9 mouse cellular contexts compared by ENCODE assay signal in the genomic region with DNA sequence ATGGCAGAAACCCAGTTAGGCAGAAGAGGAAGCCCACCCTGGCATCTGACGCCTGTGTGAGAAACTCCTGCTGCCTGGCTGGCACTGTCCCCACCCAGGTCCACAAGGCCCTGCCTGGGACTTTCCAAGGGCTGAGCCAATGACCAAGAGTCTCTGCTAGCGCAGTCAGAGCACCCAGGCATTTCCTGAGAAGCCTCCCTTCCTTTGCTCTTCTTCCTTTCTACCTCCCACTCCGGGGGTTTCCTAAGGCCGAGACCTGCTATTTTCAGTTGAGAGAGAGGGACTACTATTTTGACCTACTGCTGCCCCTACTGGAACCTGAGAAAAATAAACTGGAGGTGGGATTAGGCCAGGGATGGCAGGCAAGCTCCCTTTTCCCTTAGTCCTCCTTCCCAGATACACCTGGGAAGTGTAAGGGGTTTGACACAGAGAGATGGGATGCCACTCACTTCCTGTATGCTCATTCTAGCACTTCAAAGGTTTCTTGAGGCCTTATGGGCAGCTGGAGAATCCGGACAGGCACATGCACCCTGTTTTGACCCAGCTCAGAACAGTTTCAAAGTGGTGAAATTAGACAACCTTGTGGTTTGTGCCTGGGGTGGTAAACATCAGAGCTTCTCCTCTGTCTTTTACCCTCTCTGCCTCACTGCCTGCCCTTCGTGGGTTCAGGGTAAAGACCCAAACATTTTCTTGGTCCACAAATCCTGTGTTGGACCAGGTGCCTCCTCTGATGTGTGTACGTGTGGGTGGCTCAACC. TPM values are rescaled to one million over a fixed set of nuclear protein-coding genes. Genes with fewer than 3 reads are reported as not detected.
A peak's percentile ranks its signal among the peaks of the same experiment; 100 is the strongest.
DNase-seq lines count a peak whose midpoint lies in the region; ATAC-seq lines count a peak whose summit lies in the region.
"Had no signal": no experiment of that assay in that cellular context is flagged by ENCODE, and none has a peak within 500 bp of the region (broad histone marks: within the 10 kb centered on the region; RNA-seq: fewer than 3 reads in every experiment).

No protein-coding gene starts in this region.

- no peaks in the 10 kb centered on the region for H3K27me3 ChIP-seq in hindbrain, embryonic 10.5 days (ENCODE audit: insufficient read depth, poor library complexity, severe bottlenecking)
- no peaks in the 10 kb centered on the region for H3K27me3 ChIP-seq in hindbrain, embryonic 13.5 days
- H3K27me3 ChIP-seq in lung, embryonic 16.5 days (ENCODE audit: control insufficient read depth, insufficient read depth, low read depth, low read length) = no peaks in the 10 kb centered on the region

- WGBS in hindbrain, embryonic 10.5 days = 33% methylated on average over 7 of the region's 7 CpGs
- 37% methylated on average over 7 of the region's 7 CpGs for WGBS in hindbrain, embryonic 13.5 days
- 28% methylated on average over 7 of the region's 7 CpGs for WGBS in lung, embryonic 16.5 days

- H3K4me1 ChIP-seq in hindbrain, embryonic 10.5 days (replicated peaks) = peaks cover 29% of the 10 kb centered on the region
- peaks cover 18% of the 10 kb centered on the region; the same call in 1 of the 2 replicates for H3K4me1 ChIP-seq in hindbrain, embryonic 13.5 days (replicated peaks)
- peaks cover 22% of the 10 kb centered on the region for H3K4me1 ChIP-seq in lung, embryonic 16.5 days (replicated peaks; ENCODE audit: control insufficient read depth, insufficient read depth, low read length)

- no peak overlapping the region for H3K4me3 ChIP-seq in hindbrain, embryonic 10.5 days
- no peak overlapping the region for H3K4me3 ChIP-seq in hindbrain, embryonic 13.5 days
- no peak overlapping the region for H3K4me3 ChIP-seq in lung, embryonic 16.5 days (ENCODE audit: low read length)
- H3K4me3 ChIP-seq: midbrain, embryonic 12.5 days had no signal

- DNase-seq in hindbrain, embryonic 10.5 days (ENCODE audit: low spot score) = no peak
- DNase-seq in kidney, adult 18-20 months = peak; percentile 65
- DNase-seq in testis, postnatal 10 days (ENCODE audit: low spot score) = peak; percentile 60
- no peak for DNase-seq in layer of hippocampus, postnatal 25 days (ENCODE audit: extremely low spot score in 1 of 2, low spot score in 1 of 2)

- H3K27ac ChIP-seq in hindbrain, embryonic 10.5 days = peak overlapping the region; percentile 59; the same call in 1 of the 2 replicates
- H3K27ac ChIP-seq in hindbrain, embryonic 13.5 days = no peak overlapping the region
- no peak overlapping the region for H3K27ac ChIP-seq in lung, embryonic 16.5 days (ENCODE audit: low read length)
- H3K27ac ChIP-seq: midbrain, embryonic 12.5 days had no signal

- no peak overlapping the region for H3K4me2 ChIP-seq in hindbrain, embryonic 13.5 days
- H3K4me2 ChIP-seq in lung, embryonic 16.5 days (ENCODE audit: low read depth, low read length) = peak overlapping the region; percentile 24; the same call in 1 of the 2 replicates
- H3K4me2 ChIP-seq: midbrain, embryonic 12.5 days had no signal

- no peak overlapping the region for H3K9ac ChIP-seq in hindbrain, embryonic 13.5 days
- 0 out of 2 replicates have a peak overlapping the region, but pooled peaks have one; percentile 17 for H3K9ac ChIP-seq in lung, embryonic 16.5 days (ENCODE audit: low read length)
- H3K9ac ChIP-seq: midbrain, embryonic 12.5 days had no signal

- no peak for ATAC-seq in hindbrain, embryonic 13.5 days (ENCODE audit: low FRiP score)
- peak; percentile 96 for ATAC-seq in activated CD4-positive, CD25-positive, alpha-beta regulatory T cell, adult 4 months
- peak; percentile 57 for ATAC-seq in erythroblast, adult 5-6 weeks (replicated peaks; ENCODE audit: low FRiP score, poor library complexity, severe bottlenecking)
- ATAC-seq in lung, embryonic 16.5 days (ENCODE audit: low read depth) = no peak

- H3K36me3 ChIP-seq in hindbrain, embryonic 10.5 days = no peaks in the 10 kb centered on the region
- H3K36me3 ChIP-seq in hindbrain, embryonic 13.5 days = no peaks in the 10 kb centered on the region
- H3K36me3 ChIP-seq in lung, embryonic 16.5 days (ENCODE audit: control insufficient read depth, insufficient read depth, low read length) = no peaks in the 10 kb centered on the region
- H3K36me3 ChIP-seq: midbrain, embryonic 12.5 days had no signal

- H3K9me3 ChIP-seq in hindbrain, embryonic 10.5 days = no peaks in the 10 kb centered on the region
- H3K9me3 ChIP-seq in hindbrain, embryonic 13.5 days = no peaks in the 10 kb centered on the region
- H3K9me3 ChIP-seq in lung, embryonic 16.5 days (ENCODE audit: control insufficient read depth, low read length) = no peaks in the 10 kb centered on the region
- H3K9me3 ChIP-seq: midbrain, embryonic 12.5 days had no signal

RNA-seq across cellular contexts. Expression of a gene that starts 9.3 kb away (rescaled TPM):
- 0.08 TPM in 1 of 2 replicates, not detected in the other for polyA plus RNA-seq in hindbrain, embryonic 10.5 days (2016; fragmentation: Nextera tagmentation; extraction: Ambion mirVana)
- 0.10 TPM in 1 of 2 replicates, not detected in the other for polyA plus RNA-seq in hindbrain, embryonic 13.5 days (2015; fragmentation: Nextera tagmentation; extraction: Ambion mirVana)
- polyA plus RNA-seq in activated CD4-positive, CD25-positive, alpha-beta regulatory T cell, adult 4 months (2017; shearing (Covaris generic)) = not detected
- not detected in 2 replicates for total RNA-seq in erythroblast, adult 5-6 weeks (2015; ENCODE audit: low replicate concordance)
- total RNA-seq in erythroblast, adult 5-6 weeks (2017; ENCODE audit: low replicate concordance) = not detected in 2 replicates
- polyA plus RNA-seq in lung, embryonic 16.5 days (2015; fragmentation: Nextera tagmentation; extraction: Ambion mirVana) = 0.14 and 0.35 TPM in 2 replicates
- not detected for total RNA-seq in layer of hippocampus, postnatal 25 days (2021)
- polyA plus RNA-seq: midbrain, embryonic 12.5 days had no signal

RNA-seq across cellular contexts. Expression of a gene that starts 13.2 kb away (rescaled TPM):
- polyA plus RNA-seq in hindbrain, embryonic 10.5 days (2016; fragmentation: Nextera tagmentation; extraction: Ambion mirVana) = 161 and 169 TPM in 2 replicates
- 116 and 121 TPM in 2 replicates for polyA plus RNA-seq in hindbrain, embryonic 13.5 days (2015; fragmentation: Nextera tagmentation; extraction: Ambion mirVana)
- polyA plus RNA-seq in activated CD4-positive, CD25-positive, alpha-beta regulatory T cell, adult 4 months (2017; shearing (Covaris generic)) = 100 to 1,000 TPM in 1 of 2 experiments, 10 to 100 TPM in 1; 88.0 to 103 TPM
- total RNA-seq in erythroblast, adult 5-6 weeks (2015; ENCODE audit: low replicate concordance) = 21.3 and 27.5 TPM in 2 replicates
- 25.3 and 41.0 TPM in 2 replicates for total RNA-seq in erythroblast, adult 5-6 weeks (2017; ENCODE audit: low replicate concordance)
- 167 and 169 TPM in 2 replicates for polyA plus RNA-seq in lung, embryonic 16.5 days (2015; fragmentation: Nextera tagmentation; extraction: Ambion mirVana)
- total RNA-seq in layer of hippocampus, postnatal 25 days (2021) = 10 to 100 TPM; 75.4 to 79.1 TPM

RNA-seq across cellular contexts. Expression of a gene that starts 24.5 kb away (rescaled TPM):
- polyA plus RNA-seq in hindbrain, embryonic 10.5 days (2016; fragmentation: Nextera tagmentation; extraction: Ambion mirVana) = 18.6 and 22.2 TPM in 2 replicates
- 22.4 and 23.5 TPM in 2 replicates for polyA plus RNA-seq in hindbrain, embryonic 13.5 days (2015; fragmentation: Nextera tagmentation; extraction: Ambion mirVana)
- 1 to 10 TPM; 2.5 to 4.3 TPM for polyA plus RNA-seq in activated CD4-positive, CD25-positive, alpha-beta regulatory T cell, adult 4 months (2017; shearing (Covaris generic))
- total RNA-seq in erythroblast, adult 5-6 weeks (2015; ENCODE audit: low replicate concordance) = 1.9 and 2.9 TPM in 2 replicates
- total RNA-seq in erythroblast, adult 5-6 weeks (2017; ENCODE audit: low replicate concordance) = 5.4 and 6.2 TPM in 2 replicates
- polyA plus RNA-seq in lung, embryonic 16.5 days (2015; fragmentation: Nextera tagmentation; extraction: Ambion mirVana) = 15.2 and 15.4 TPM in 2 replicates
- total RNA-seq in layer of hippocampus, postnatal 25 days (2021) = 1 to 10 TPM; 6.7 to 7.3 TPM

RNA-seq across cellular contexts. Expression of a gene that starts 36.5 kb away (rescaled TPM):
- 101 and 108 TPM in 2 replicates for polyA plus RNA-seq in hindbrain, embryonic 10.5 days (2016; fragmentation: Nextera tagmentation; extraction: Ambion mirVana)
- 206 and 217 TPM in 2 replicates for polyA plus RNA-seq in hindbrain, embryonic 13.5 days (2015; fragmentation: Nextera tagmentation; extraction: Ambion mirVana)
- polyA plus RNA-seq in activated CD4-positive, CD25-positive, alpha-beta regulatory T cell, adult 4 months (2017; shearing (Covaris generic)) = 10 to 100 TPM; 36.9 to 37.1 TPM
- total RNA-seq in erythroblast, adult 5-6 weeks (2015; ENCODE audit: low replicate concordance) = 8.2 and 17.1 TPM in 2 replicates
- total RNA-seq in erythroblast, adult 5-6 weeks (2017; ENCODE audit: low replicate concordance) = 12.7 and 14.8 TPM in 2 replicates
- 82.0 and 82.1 TPM in 2 replicates for polyA plus RNA-seq in lung, embryonic 16.5 days (2015; fragmentation: Nextera tagmentation; extraction: Ambion mirVana)
- 100 to 1,000 TPM; 272 to 281 TPM for total RNA-seq in layer of hippocampus, postnatal 25 days (2021)

Comparison
In these comparisons a context has a peak if more than half of its experiments do, and no peak if none do; other contexts are left out.
1. DNase-seq: peak in kidney, adult 18-20 months (single experiment) and testis, postnatal 10 days (single experiment); none in hindbrain, embryonic 10.5 days (single experiment) and layer of hippocampus, postnatal 25 days (0 of 2).
2. ATAC-seq: peak in activated CD4-positive, CD25-positive, alpha-beta regulatory T cell, adult 4 months (single experiment) and erythroblast, adult 5-6 weeks (single experiment); none in hindbrain, embryonic 13.5 days (single experiment) and lung, embryonic 16.5 days (single experiment).